ENCODE assay signal across 8 mouse cellular contexts in the genomic region with DNA sequence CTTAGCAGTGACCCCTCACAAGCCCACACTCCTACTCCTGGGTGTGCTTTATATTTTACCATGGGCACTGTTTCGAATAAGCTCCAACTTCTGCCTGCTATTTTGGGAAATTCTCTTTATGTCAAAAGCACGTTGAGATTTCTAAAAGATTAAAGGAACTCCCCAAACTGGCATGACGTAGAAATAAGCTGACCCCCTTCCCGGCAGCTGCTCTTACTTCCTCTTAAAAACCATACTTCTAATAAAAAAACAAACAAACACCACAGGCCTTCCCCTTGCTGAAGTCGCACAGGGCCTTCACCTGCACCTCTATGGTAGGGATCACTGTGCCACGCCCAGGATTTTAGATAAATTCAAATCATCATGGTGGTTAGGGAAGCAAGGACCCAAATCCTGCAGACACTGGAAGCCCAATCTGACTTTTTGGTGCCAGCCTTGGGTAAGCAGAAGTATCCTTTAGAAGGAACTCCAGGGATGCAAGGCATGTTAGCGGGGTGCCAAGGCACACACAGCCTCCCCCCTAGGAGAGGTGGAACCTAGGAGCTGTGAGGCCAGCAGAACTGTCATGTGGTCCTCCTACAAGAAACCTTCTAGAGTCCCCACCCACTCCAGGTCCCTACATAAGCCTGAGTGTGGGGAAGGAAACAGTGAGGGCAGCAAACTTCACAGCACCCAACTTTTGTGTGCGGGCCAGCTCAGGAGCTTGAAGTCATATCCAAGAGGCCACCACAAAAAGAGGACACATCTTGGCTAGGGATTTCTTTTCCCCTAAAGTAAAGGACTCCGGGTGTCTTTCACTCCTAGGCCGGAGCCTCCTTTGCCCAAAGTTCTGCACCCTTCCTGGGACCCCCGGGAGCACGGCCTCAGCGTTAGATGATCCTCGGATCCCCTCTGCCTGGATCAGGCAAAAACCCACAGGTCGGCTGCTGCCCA. TPM values are rescaled to one million over a fixed set of nuclear protein-coding genes. Genes with fewer than 3 reads are reported as not detected.
A peak's percentile ranks its signal among the peaks of the same experiment; 100 is the strongest.
DNase-seq lines count a peak whose midpoint lies in the region; ATAC-seq and TF ChIP-seq lines count a peak whose summit lies in the region.

No protein-coding gene starts in this region.

- H3K4me1 ChIP-seq in embryonic facial prominence, embryonic 11.5 days (ENCODE audit: control insufficient read depth, insufficient read depth, low read length) = peaks cover 8% of the 10 kb centered on the region
- H3K4me1 ChIP-seq in intestine, embryonic 15.5 days (replicated peaks) = peaks cover 51% of the 10 kb centered on the region
- peaks cover 4% of the 10 kb centered on the region for H3K4me1 ChIP-seq in midbrain, embryonic 14.5 days (ENCODE audit: control insufficient read depth, insufficient read depth, low read length)

- no peaks in the 10 kb centered on the region for H3K9me3 ChIP-seq in embryonic facial prominence, embryonic 11.5 days (replicated peaks; ENCODE audit: control insufficient read depth, low read length)
- no peaks in the 10 kb centered on the region for H3K9me3 ChIP-seq in intestine, embryonic 15.5 days
- no peaks in the 10 kb centered on the region for H3K9me3 ChIP-seq in midbrain, embryonic 14.5 days (ENCODE audit: control insufficient read depth, low read length)

- no peak overlapping the region for H3K27ac ChIP-seq in embryonic facial prominence, embryonic 11.5 days (replicated peaks; ENCODE audit: low read depth, low read length)
- H3K27ac ChIP-seq in intestine, embryonic 15.5 days = peak overlapping the region; percentile 95; the same call in 1 of the 2 replicates
- H3K27ac ChIP-seq in midbrain, embryonic 14.5 days (replicated peaks; ENCODE audit: low read depth, low read length) = no peak overlapping the region
- H3K27ac ChIP-seq in layer of hippocampus, adult 2 months = no peak overlapping the region

- H3K4me3 ChIP-seq in embryonic facial prominence, embryonic 11.5 days (ENCODE audit: low read depth, low read length) = peak overlapping the region; percentile 55
- peak overlapping the region; percentile 60 for H3K4me3 ChIP-seq in intestine, embryonic 15.5 days (replicated peaks)
- H3K4me3 ChIP-seq in midbrain, embryonic 14.5 days (replicated peaks; ENCODE audit: low read depth, low read length) = no peak overlapping the region
- H3K4me3 ChIP-seq in layer of hippocampus, adult 2 months = no peak overlapping the region; the same call in 1 of the 2 replicates

- peak overlapping the region; percentile 67 for H3K4me2 ChIP-seq in embryonic facial prominence, embryonic 11.5 days (ENCODE audit: low read depth, low read length)
- peak overlapping the region; percentile 84 for H3K4me2 ChIP-seq in intestine, embryonic 15.5 days (replicated peaks)
- peak overlapping the region; percentile 52 for H3K4me2 ChIP-seq in midbrain, embryonic 14.5 days (ENCODE audit: low read length)

- peak; percentile 29 for DNase-seq in adrenal gland, adult 2 months
- no peak for DNase-seq in adrenal gland, adult 8-10 months
- no peak for DNase-seq in embryonic facial prominence, embryonic 11.5 days (ENCODE audit: low spot score)
- DNase-seq in midbrain, embryonic 14.5 days = no peak
- no peak for DNase-seq in left cerebral cortex, postnatal 36 days (ENCODE audit: low spot score in 2 of 2)
- DNase-seq in layer of hippocampus, adult 2 months (ENCODE audit: low spot score in 2 of 2) = no peak
- DNase-seq in urinary bladder, adult 2 months (ENCODE audit: low spot score) = no peak

- intact Hi-C loops in left cerebral cortex, postnatal 36 days (cut with DNase I) = no loop called here

- no peak for ATAC-seq in embryonic facial prominence, embryonic 11.5 days (replicated peaks; ENCODE audit: insufficient number of reproducible peaks, low FRiP score, low TSS enrichment, low read depth)
- ATAC-seq in intestine, embryonic 15.5 days = no peak
- no peak for ATAC-seq in midbrain, embryonic 14.5 days (ENCODE audit: low FRiP score, low TSS enrichment)

- 67% methylated on average over 15 of the region's 15 CpGs for WGBS in embryonic facial prominence, embryonic 11.5 days
- 40% methylated on average over 15 of the region's 15 CpGs for WGBS in intestine, embryonic 15.5 days
- WGBS in midbrain, embryonic 14.5 days = 65% methylated on average over 15 of the region's 15 CpGs

- H3K36me3 ChIP-seq in embryonic facial prominence, embryonic 11.5 days (replicated peaks; ENCODE audit: control insufficient read depth, insufficient read depth, low read depth, low read length) = no peaks in the 10 kb centered on the region
- 0 out of 2 replicates have a peak, but pooled peaks cover 3% of the 10 kb centered on the region for H3K36me3 ChIP-seq in intestine, embryonic 15.5 days
- no peaks in the 10 kb centered on the region for H3K36me3 ChIP-seq in midbrain, embryonic 14.5 days (ENCODE audit: control insufficient read depth, insufficient read depth, low read length)

- H3K9ac ChIP-seq in embryonic facial prominence, embryonic 11.5 days (replicated peaks; ENCODE audit: low read length) = peak overlapping the region; percentile 37
- peak overlapping the region; percentile 63 for H3K9ac ChIP-seq in intestine, embryonic 15.5 days
- H3K9ac ChIP-seq in midbrain, embryonic 14.5 days (replicated peaks; ENCODE audit: low read length) = no peak overlapping the region

- no peaks in the 10 kb centered on the region for H3K27me3 ChIP-seq in embryonic facial prominence, embryonic 11.5 days (ENCODE audit: control insufficient read depth, insufficient read depth, low read length)
- no peaks in the 10 kb centered on the region for H3K27me3 ChIP-seq in intestine, embryonic 15.5 days (replicated peaks)
- no peaks in the 10 kb centered on the region for H3K27me3 ChIP-seq in midbrain, embryonic 14.5 days (ENCODE audit: control insufficient read depth, insufficient read depth, low read length)

- TF ChIP-seq CTCF in layer of hippocampus, adult 2 months (conservative IDR thresholded peaks at IDR 0.05) = no peak

RNA-seq across cellular contexts. Expression of a gene that starts 1.7 kb away (rescaled TPM):
- not detected for total RNA-seq in adrenal gland, adult 2 months (2021)
- not detected in 2 replicates for polyA plus RNA-seq in adrenal gland, adult 2 months (2012; rRNA removed)
- total RNA-seq in adrenal gland, adult 8-10 months (2022) = not detected
- not detected in 2 replicates for polyA plus RNA-seq in embryonic facial prominence, embryonic 11.5 days (2014; fragmentation: Nextera tagmentation; extraction: Ambion mirVana)
- 0.69 TPM in 1 of 2 replicates, not detected in the other for polyA plus RNA-seq in intestine, embryonic 15.5 days (2015; fragmentation: Nextera tagmentation; extraction: Ambion mirVana)
- not detected in 2 replicates for polyA plus RNA-seq in midbrain, embryonic 14.5 days (2014; fragmentation: Nextera tagmentation; extraction: Ambion mirVana)
- not detected for total RNA-seq in left cerebral cortex, postnatal 36 days (2021)
- total RNA-seq in layer of hippocampus, adult 2 months (2021) = not detected
- polyA plus RNA-seq in urinary bladder, adult 2 months (2012; rRNA removed) = not detected in 2 replicates

RNA-seq across cellular contexts. Expression of a gene that starts 1.7 kb away (rescaled TPM):
- 100 to 1,000 TPM; 504 to 654 TPM for total RNA-seq in adrenal gland, adult 2 months (2021)
- polyA plus RNA-seq in adrenal gland, adult 2 months (2012; rRNA removed) = 947 and 952 TPM in 2 replicates
- total RNA-seq in adrenal gland, adult 8-10 months (2022) = 100 to 1,000 TPM; 431 to 671 (median 563) TPM
- 595 and 632 TPM in 2 replicates for polyA plus RNA-seq in embryonic facial prominence, embryonic 11.5 days (2014; fragmentation: Nextera tagmentation; extraction: Ambion mirVana)
- 1,251 and 1,347 TPM in 2 replicates for polyA plus RNA-seq in intestine, embryonic 15.5 days (2015; fragmentation: Nextera tagmentation; extraction: Ambion mirVana)
- 131 and 176 TPM in 2 replicates for polyA plus RNA-seq in midbrain, embryonic 14.5 days (2014; fragmentation: Nextera tagmentation; extraction: Ambion mirVana)
- 10 to 100 TPM; 12.3 to 14.0 TPM for total RNA-seq in left cerebral cortex, postnatal 36 days (2021)
- 10 to 100 TPM; 13.0 to 16.3 TPM for total RNA-seq in layer of hippocampus, adult 2 months (2021)
- polyA plus RNA-seq in urinary bladder, adult 2 months (2012; rRNA removed) = 860 and 924 TPM in 2 replicates

RNA-seq across cellular contexts. Expression of a gene that starts 4.0 kb away (rescaled TPM):
- 1 to 10 TPM in 1 of 2 experiments, under 1 TPM in 1; 0.78 to 1.3 TPM for total RNA-seq in adrenal gland, adult 2 months (2021)
- 1.2 and 2.7 TPM in 2 replicates for polyA plus RNA-seq in adrenal gland, adult 2 months (2012; rRNA removed)
- 1 to 10 TPM; 1.1 to 2.7 (median 1.9) TPM for total RNA-seq in adrenal gland, adult 8-10 months (2022)
- 0.38 and 0.78 TPM in 2 replicates for polyA plus RNA-seq in embryonic facial prominence, embryonic 11.5 days (2014; fragmentation: Nextera tagmentation; extraction: Ambion mirVana)
- polyA plus RNA-seq in intestine, embryonic 15.5 days (2015; fragmentation: Nextera tagmentation; extraction: Ambion mirVana) = 2.4 and 3.4 TPM in 2 replicates
- polyA plus RNA-seq in midbrain, embryonic 14.5 days (2014; fragmentation: Nextera tagmentation; extraction: Ambion mirVana) = 0.29 TPM in 1 of 2 replicates, not detected in the other
- not detected for total RNA-seq in left cerebral cortex, postnatal 36 days (2021)
- not detected for total RNA-seq in layer of hippocampus, adult 2 months (2021)
- polyA plus RNA-seq in urinary bladder, adult 2 months (2012; rRNA removed) = 1.3 and 1.7 TPM in 2 replicates

RNA-seq across cellular contexts. Expression of a gene that starts 12.9 kb away (rescaled TPM):
- total RNA-seq in adrenal gland, adult 2 months (2021) = 10 to 100 TPM; 26.5 to 48.7 TPM
- polyA plus RNA-seq in adrenal gland, adult 2 months (2012; rRNA removed) = 56.0 and 59.0 TPM in 2 replicates
- 10 to 100 TPM; 37.1 to 69.0 (median 52.9) TPM for total RNA-seq in adrenal gland, adult 8-10 months (2022)
- polyA plus RNA-seq in embryonic facial prominence, embryonic 11.5 days (2014; fragmentation: Nextera tagmentation; extraction: Ambion mirVana) = 12.4 and 14.3 TPM in 2 replicates
- polyA plus RNA-seq in intestine, embryonic 15.5 days (2015; fragmentation: Nextera tagmentation; extraction: Ambion mirVana) = 21.6 and 21.9 TPM in 2 replicates
- 5.0 and 7.4 TPM in 2 replicates for polyA plus RNA-seq in midbrain, embryonic 14.5 days (2014; fragmentation: Nextera tagmentation; extraction: Ambion mirVana)
- total RNA-seq in left cerebral cortex, postnatal 36 days (2021) = 1 to 10 TPM; 3.3 to 5.8 TPM
- 1 to 10 TPM; 4.0 to 7.1 TPM for total RNA-seq in layer of hippocampus, adult 2 months (2021)
- polyA plus RNA-seq in urinary bladder, adult 2 months (2012; rRNA removed) = 41.5 and 49.5 TPM in 2 replicates

RNA-seq across cellular contexts. Expression of a gene that starts 13.0 kb away (rescaled TPM):
- total RNA-seq in adrenal gland, adult 2 months (2021) = 10 to 100 TPM in 1 of 2 experiments, 1 to 10 TPM in 1; 7.6 to 14.6 TPM
- 23.9 and 29.4 TPM in 2 replicates for polyA plus RNA-seq in adrenal gland, adult 2 months (2012; rRNA removed)
- total RNA-seq in adrenal gland, adult 8-10 months (2022) = 10 to 100 TPM; 10.6 to 14.0 (median 13.4) TPM
- polyA plus RNA-seq in embryonic facial prominence, embryonic 11.5 days (2014; fragmentation: Nextera tagmentation; extraction: Ambion mirVana) = 19.9 and 20.1 TPM in 2 replicates
- 145 and 148 TPM in 2 replicates for polyA plus RNA-seq in intestine, embryonic 15.5 days (2015; fragmentation: Nextera tagmentation; extraction: Ambion mirVana)
- polyA plus RNA-seq in midbrain, embryonic 14.5 days (2014; fragmentation: Nextera tagmentation; extraction: Ambion mirVana) = 3.0 and 11.5 TPM in 2 replicates
- 1 to 10 TPM; 3.6 to 4.2 TPM for total RNA-seq in left cerebral cortex, postnatal 36 days (2021)
- 1 to 10 TPM; 1.9 to 2.9 TPM for total RNA-seq in layer of hippocampus, adult 2 months (2021)
- 240 and 346 TPM in 2 replicates for polyA plus RNA-seq in urinary bladder, adult 2 months (2012; rRNA removed)

Comparison
In these comparisons a context has a peak if more than half of its experiments do, and no peak if none do; other contexts are left out.
1. H3K4me3 ChIP-seq: peak in embryonic facial prominence, embryonic 11.5 days (single experiment) and intestine, embryonic 15.5 days (single experiment); none in midbrain, embryonic 14.5 days (single experiment) and layer of hippocampus, adult 2 months (single experiment).
2. Peak in every context shown above with its lines, with median percentiles within 50 percentile points of each other: H3K4me2 ChIP-seq.